Mouse (Mus musculus) small intestine, adult 2 months (tissue): Measurements from ENCODE around the gene Egln2.

Experiments
- CTCF ChIP-seq: fragments of 200-500 bp; IDR thresholded peaks from 2 replicates; pipeline ENCODE4 v1.5.1; 2012; ENCODE audit warnings: low read depth, mild to moderate bottlenecking, control low read depth, inconsistent platforms, low read length, moderate library complexity, mixed read lengths; ENCODE audit not compliant: insufficient replicate concordance, insufficient read length; ENCODE audit errors: extremely low read depth
- POLR2A ChIP-seq: fragments of 200-500 bp; IDR thresholded peaks from 2 replicates; pipeline ENCODE4 v1.6.1; 2012; ENCODE audit warnings: low read depth, mild to moderate bottlenecking, control low read depth, inconsistent platforms, low read length, moderate library complexity

DNA sequence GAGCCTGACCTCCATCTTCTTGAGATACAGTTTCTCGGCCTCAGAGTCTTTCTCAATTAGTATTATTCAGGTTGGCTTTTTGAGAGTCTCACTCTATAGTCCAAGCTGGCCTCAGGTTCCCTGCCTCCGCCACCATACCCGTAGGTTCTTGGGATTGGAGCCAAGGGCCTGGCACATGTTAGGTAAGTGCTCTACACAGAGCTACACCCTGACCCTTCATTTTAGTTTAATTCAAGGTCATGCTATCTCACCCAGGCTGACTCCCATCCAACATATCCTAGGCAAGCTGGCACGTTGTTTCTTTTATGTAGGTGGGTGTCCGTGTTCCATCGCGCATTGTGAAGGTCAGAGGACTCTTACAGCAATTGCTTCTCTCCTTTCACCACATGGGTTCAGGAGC lies 8.3 kb upstream of the Egln2 start:
- TF ChIP-seq POLR2A, result no peak
- no peak for TF ChIP-seq CTCF
